Mouse (Mus musculus): Measurements from ENCODE around the gene Ksr2. TPM values are rescaled to one million over a fixed set of nuclear protein-coding genes. Genes with fewer than 3 reads are reported as not detected.

Ksr2 gene
- total and polyA plus RNA-seq, 3 experiments: not detected

DNA sequence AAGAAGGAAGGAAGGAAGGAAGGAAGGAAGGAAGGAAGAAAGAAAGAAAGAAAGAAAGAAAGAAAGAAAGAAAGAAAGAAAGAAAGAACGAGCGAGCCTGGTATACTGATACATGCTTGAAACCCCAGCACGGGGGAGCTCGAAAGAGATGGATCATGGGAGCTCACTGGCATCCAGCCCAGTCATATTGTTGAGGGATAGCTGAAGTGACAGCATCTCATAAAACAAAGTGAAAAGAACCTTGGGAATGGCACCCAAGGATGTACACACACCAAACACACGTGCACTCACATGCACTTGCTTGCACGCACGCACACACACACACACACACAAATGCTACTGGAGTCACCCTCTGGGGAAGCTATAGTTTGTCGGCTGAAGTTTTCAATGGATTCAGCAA, 282.6 kb downstream of the Ksr2 start:
- Histone ChIP-seq H3K9ac (ENCODE audit: control insufficient read depth, low read depth, low read length, poor library complexity, severe bottlenecking) (no peak overlapping the region), H3K36me3 (ENCODE audit: control insufficient read depth in 1 of 2, insufficient read depth in 2 of 2, low read length in 2 of 2) (no peaks in the 10 kb centered on the region), H3K79me2 (ENCODE audit: control insufficient read depth, insufficient read depth, low read length, poor library complexity) (no peaks in the 10 kb centered on the region), H3K27ac (ENCODE audit: control insufficient read depth, low read depth, low read length) (no peak overlapping the region), H3K4me3 (ENCODE audit: control insufficient read depth in 1 of 2, insufficient read depth in 1 of 2, low read depth in 2 of 2, low read length in 2 of 2) (no peak overlapping the region), H3K4me1 (ENCODE audit: control insufficient read depth in 1 of 2, insufficient read depth in 2 of 2, low read length in 2 of 2) (no peaks in the 10 kb centered on the region), H3K9me3 (replicated peaks; ENCODE audit: insufficient read depth, low read length) (no peaks in the 10 kb centered on the region), H3K27me3 (ENCODE audit: control insufficient read depth in 1 of 2, insufficient read depth in 2 of 2, low read length in 2 of 2) (no peaks in the 10 kb centered on the region)
- TF ChIP-seq SMC3 (IDR thresholded peaks at IDR 0.05; ENCODE audit: low read depth, low read length) (no peak), NRF1 (IDR thresholded peaks at IDR 0.05; ENCODE audit: insufficient read depth, low read depth, low read length, poor library complexity, severe bottlenecking) (no peak), ZC3H11A (IDR thresholded peaks at IDR 0.05; ENCODE audit: low read depth, low read length) (no peak), TCF12 (IDR thresholded peaks at IDR 0.05; ENCODE audit: low read depth, low read length) (no peak), CHD1 (IDR thresholded peaks at IDR 0.05; ENCODE audit: low read depth, low read length) (no peak), USF1 (IDR thresholded peaks at IDR 0.05; ENCODE audit: low read depth, low read length) (no peak), MEF2A (IDR thresholded peaks at IDR 0.05; ENCODE audit: extremely low read depth, insufficient replicate concordance, low read depth, low read length, poor library complexity, severe bottlenecking) (no peak), ZNF384 (IDR thresholded peaks at IDR 0.05; ENCODE audit: low read depth, low read length) (no peak), MYB (IDR thresholded peaks at IDR 0.05; ENCODE audit: low read depth, low read length) (no peak), RCOR1 (IDR thresholded peaks at IDR 0.05; ENCODE audit: low read depth, low read length) (no peak), POLR2A (IDR thresholded peaks at IDR 0.05; ENCODE audit: control insufficient read depth in 1 of 2, insufficient read depth in 1 of 2, low read depth in 1 of 2, low read length in 2 of 2, poor library complexity in 1 of 2) (no peak), KAT2A (conservative IDR thresholded peaks at IDR 0.05; ENCODE audit: low read depth, low read length) (no peak), USF2 (IDR thresholded peaks at IDR 0.05; ENCODE audit: borderline replicate concordance in 1 of 2, insufficient read depth in 1 of 2, low read depth in 1 of 2, low read length in 2 of 2) (no peak)
- no peak for DNase-seq (ENCODE audit: low read depth, low spot score)

DNA sequence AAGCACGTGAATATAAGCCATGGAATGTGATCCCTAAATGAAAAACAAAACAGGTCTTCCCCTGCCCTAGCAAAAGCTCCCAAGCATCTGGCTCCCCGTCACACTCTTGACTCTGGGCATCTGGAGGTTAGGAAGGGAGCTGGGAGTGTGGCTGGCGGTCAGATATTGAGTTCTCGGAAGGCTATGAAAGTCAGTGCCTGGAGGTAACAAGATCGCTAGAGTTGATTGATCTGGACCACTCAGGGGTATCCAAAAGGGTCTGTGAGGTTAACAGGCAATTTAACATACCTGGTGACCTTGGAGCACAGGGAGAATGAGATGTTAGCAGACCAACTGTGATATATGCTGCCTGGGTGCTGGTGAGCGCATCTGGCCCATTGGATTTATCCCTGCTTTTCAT, 283.8 kb downstream of the Ksr2 start:
- no peak overlapping the region for H3K27ac ChIP-seq (ENCODE audit: control insufficient read depth, low read depth, low read length)
- H3K4me1 ChIP-seq (ENCODE audit: control insufficient read depth in 1 of 2, insufficient read depth in 2 of 2, low read length in 2 of 2): no peaks in the 10 kb centered on the region
- DNase-seq (ENCODE audit: low read depth, low spot score): no peak
- H3K9ac ChIP-seq (ENCODE audit: control insufficient read depth, low read depth, low read length, poor library complexity, severe bottlenecking): no peak overlapping the region
- H3K9me3 ChIP-seq (replicated peaks; ENCODE audit: insufficient read depth, low read length): no peaks in the 10 kb centered on the region
- H3K4me3 ChIP-seq (ENCODE audit: control insufficient read depth in 1 of 2, insufficient read depth in 1 of 2, low read depth in 2 of 2, low read length in 2 of 2): no peak overlapping the region
- TF ChIP-seq EP300 (IDR thresholded peaks at IDR 0.05; ENCODE audit: low read depth in 1 of 2, low read length in 2 of 2): no peak
- TF ChIP-seq MAZ (IDR thresholded peaks at IDR 0.05; ENCODE audit: low read depth, low read length): no peak
- no peak for TF ChIP-seq ZNF384 (IDR thresholded peaks at IDR 0.05; ENCODE audit: low read depth, low read length)
- TF ChIP-seq TBP (IDR thresholded peaks at IDR 0.05; ENCODE audit: low read depth, low read length): no peak
- no peak for TF ChIP-seq ZKSCAN1 (IDR thresholded peaks at IDR 0.05; ENCODE audit: low read depth, low read length)
- TF ChIP-seq TAL1 (IDR thresholded peaks at IDR 0.05; ENCODE audit: low read length): no peak
- no peak for TF ChIP-seq ZMIZ1 (IDR thresholded peaks at IDR 0.05; ENCODE audit: low read depth, low read length)
- TF ChIP-seq TCF12 (IDR thresholded peaks at IDR 0.05; ENCODE audit: low read depth, low read length): no peak
- TF ChIP-seq CHD1 (IDR thresholded peaks at IDR 0.05; ENCODE audit: low read depth, low read length): no peak
- TF ChIP-seq POLR2A (IDR thresholded peaks at IDR 0.05; ENCODE audit: control insufficient read depth in 1 of 2, insufficient read depth in 1 of 2, low read depth in 1 of 2, low read length in 2 of 2, poor library complexity in 1 of 2): no peak
- TF ChIP-seq GABPA (IDR thresholded peaks at IDR 0.05; ENCODE audit: low read depth, low read length): no peak
- TF ChIP-seq KAT2A (conservative IDR thresholded peaks at IDR 0.05; ENCODE audit: low read depth, low read length): no peak
- TF ChIP-seq MYC (IDR thresholded peaks at IDR 0.05; ENCODE audit: low read depth, low read length): no peak
- TF ChIP-seq RAD21 (IDR thresholded peaks at IDR 0.05; ENCODE audit: low read depth, low read length): no peak
- TF ChIP-seq USF1 (IDR thresholded peaks at IDR 0.05; ENCODE audit: low read depth, low read length): no peak
- no peaks in the 10 kb centered on the region for H3K36me3 ChIP-seq (ENCODE audit: control insufficient read depth in 1 of 2, insufficient read depth in 2 of 2, low read length in 2 of 2)
- H3K27me3 ChIP-seq (ENCODE audit: control insufficient read depth in 1 of 2, insufficient read depth in 2 of 2, low read length in 2 of 2): no peaks in the 10 kb centered on the region
- H3K79me2 ChIP-seq (ENCODE audit: control insufficient read depth, insufficient read depth, low read length, poor library complexity): no peaks in the 10 kb centered on the region
